Mouse (Mus musculus): ENCODE results near the gene Zfyve28. TPM values are rescaled to one million over a fixed set of nuclear protein-coding genes. Genes with fewer than 3 reads are reported as not detected.

Zfyve28 gene
- total and polyA plus RNA-seq, 2 experiments, result 0.15 TPM; not detected in 1

DNA sequence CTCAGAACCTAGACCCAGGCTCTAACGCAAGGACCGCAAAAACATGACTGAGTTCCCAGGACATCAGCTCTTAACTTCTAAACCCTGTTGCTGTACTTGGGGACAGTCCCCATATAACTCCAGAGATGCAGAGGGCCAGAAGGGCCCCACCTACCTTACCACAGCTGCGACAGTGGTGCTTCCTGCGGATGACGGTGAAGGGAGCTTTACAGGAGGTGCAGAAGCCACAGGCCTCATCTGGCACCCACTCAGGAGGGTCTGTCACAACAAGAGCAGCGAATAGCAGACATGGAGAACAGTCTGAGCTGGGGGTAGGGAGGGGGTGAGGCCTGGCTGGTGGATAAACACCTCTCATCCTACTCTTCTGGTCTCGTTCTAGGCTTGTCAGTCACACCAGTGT is 91.8 kb downstream of the Zfyve28 start:
- Histone ChIP-seq H3K4me3 (ENCODE audit: insufficient read depth, low read depth, low read length) (no peak overlapping the region), H3K4me1 (ENCODE audit: control insufficient read depth, insufficient read depth, low read length) (no peaks in the 10 kb centered on the region), H3K27me3 (ENCODE audit: control insufficient read depth, insufficient read depth, low read length) (no peaks in the 10 kb centered on the region), H3K9ac (ENCODE audit: low read depth, low read length) (no peak overlapping the region), H3K36me3 (ENCODE audit: control insufficient read depth, insufficient read depth, low read length) (no peaks in the 10 kb centered on the region), H3K27ac (replicated peaks; ENCODE audit: insufficient read depth, low read depth, low read length) (no peak overlapping the region), H3K79me2 (ENCODE audit: control insufficient read depth, insufficient read depth, low read length) (no peaks in the 10 kb centered on the region)
- WGBS, result 91% methylated on average over 7 of the region's 7 CpGs
- TF ChIP-seq POLR2A (IDR thresholded peaks at IDR 0.05; ENCODE audit: extremely low read depth, insufficient read depth, low read length) (no peak), CTCF (IDR thresholded peaks at IDR 0.05; ENCODE audit: low read depth, low read length) (no peak)
- no peak for DNase-seq (ENCODE audit: extremely low read depth, low read depth, low spot score)

DNA sequence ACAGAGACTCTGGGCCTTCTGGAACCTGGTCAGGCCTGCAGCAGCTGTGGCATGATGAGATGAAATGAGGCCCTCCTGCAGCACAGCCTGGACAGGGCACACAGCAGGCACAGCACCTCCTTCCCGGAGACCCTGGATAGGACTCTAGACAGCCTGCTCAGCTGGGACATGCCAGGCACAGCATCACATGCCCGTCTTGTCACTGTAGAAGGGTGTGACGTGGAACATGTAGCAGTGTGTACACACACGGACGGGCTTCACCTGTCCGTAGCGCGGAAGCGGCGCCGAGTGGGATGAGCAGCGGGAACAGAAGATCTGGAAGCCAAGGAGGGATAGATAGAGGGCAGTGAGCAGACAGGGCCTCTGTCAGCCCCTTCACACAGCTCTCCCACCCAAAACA is 92.5 kb downstream of the Zfyve28 start:
- WGBS, result 96% methylated on average over 12 of the region's 12 CpGs
- H3K4me1 ChIP-seq (ENCODE audit: control insufficient read depth, insufficient read depth, low read length), result no peaks in the 10 kb centered on the region
- no peaks in the 10 kb centered on the region for H3K27me3 ChIP-seq (ENCODE audit: control insufficient read depth, insufficient read depth, low read length)
- TF ChIP-seq POLR2A (IDR thresholded peaks at IDR 0.05; ENCODE audit: extremely low read depth, insufficient read depth, low read length) (no peak), CTCF (IDR thresholded peaks at IDR 0.05; ENCODE audit: low read depth, low read length) (no peak)
- DNase-seq (ENCODE audit: extremely low read depth, low read depth, low spot score), result no peak
- no peak overlapping the region for H3K4me3 ChIP-seq (ENCODE audit: insufficient read depth, low read depth, low read length)
- H3K36me3 ChIP-seq (ENCODE audit: control insufficient read depth, insufficient read depth, low read length), result no peaks in the 10 kb centered on the region
- H3K79me2 ChIP-seq (ENCODE audit: control insufficient read depth, insufficient read depth, low read length), result no peaks in the 10 kb centered on the region
- no peak overlapping the region for H3K27ac ChIP-seq (replicated peaks; ENCODE audit: insufficient read depth, low read depth, low read length)
- H3K9ac ChIP-seq (ENCODE audit: low read depth, low read length), result no peak overlapping the region

DNA sequence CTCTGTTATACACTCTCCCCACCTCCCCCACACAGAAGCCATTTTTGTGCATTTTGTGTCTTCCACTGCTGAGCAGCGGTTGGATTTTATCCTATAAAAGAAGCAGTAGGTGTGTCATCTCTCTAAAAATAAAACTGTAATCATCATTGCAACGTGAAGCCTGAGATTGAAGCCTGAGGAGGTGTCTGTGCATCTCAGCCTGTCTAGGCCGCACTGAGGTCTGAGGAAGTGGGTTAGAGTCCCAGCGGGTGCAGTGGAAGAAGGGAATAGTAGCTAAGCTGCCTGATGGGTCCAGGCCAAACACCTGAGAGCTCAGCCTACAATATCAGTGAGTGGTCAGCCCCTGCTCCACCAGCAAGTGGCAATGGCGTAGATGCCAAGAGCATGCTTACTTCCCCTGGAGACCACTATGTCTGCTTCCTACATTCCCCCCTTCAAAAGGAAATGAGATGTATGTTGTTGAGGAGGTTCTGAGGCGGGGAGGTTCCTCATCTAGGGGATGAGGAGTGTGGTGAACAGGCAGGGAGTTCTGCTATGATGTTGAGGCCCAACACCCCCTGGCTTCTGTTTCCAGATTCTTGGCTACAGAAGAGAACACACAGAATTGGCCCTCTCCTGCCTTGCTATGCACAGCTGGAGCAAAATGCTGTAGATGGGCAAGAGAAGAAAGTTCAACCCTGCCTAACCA is 93.1 kb downstream of the Zfyve28 start:
- no peak for DNase-seq (ENCODE audit: extremely low read depth, low read depth, low spot score)
- TF ChIP-seq POLR2A (IDR thresholded peaks at IDR 0.05; ENCODE audit: extremely low read depth, insufficient read depth, low read length) (no peak), CTCF (IDR thresholded peaks at IDR 0.05; ENCODE audit: low read depth, low read length) (no peak)
- no peaks in the 10 kb centered on the region for H3K27me3 ChIP-seq (ENCODE audit: control insufficient read depth, insufficient read depth, low read length)
- WGBS, result 85% methylated on average over 6 of the region's 6 CpGs
- no peak overlapping the region for H3K27ac ChIP-seq (replicated peaks; ENCODE audit: insufficient read depth, low read depth, low read length)
- no peaks in the 10 kb centered on the region for H3K36me3 ChIP-seq (ENCODE audit: control insufficient read depth, insufficient read depth, low read length)
- H3K79me2 ChIP-seq (ENCODE audit: control insufficient read depth, insufficient read depth, low read length), result no peaks in the 10 kb centered on the region
- no peak overlapping the region for H3K4me3 ChIP-seq (ENCODE audit: insufficient read depth, low read depth, low read length)
- no peaks in the 10 kb centered on the region for H3K4me1 ChIP-seq (ENCODE audit: control insufficient read depth, insufficient read depth, low read length)
- no peak overlapping the region for H3K9ac ChIP-seq (ENCODE audit: low read depth, low read length)

DNA sequence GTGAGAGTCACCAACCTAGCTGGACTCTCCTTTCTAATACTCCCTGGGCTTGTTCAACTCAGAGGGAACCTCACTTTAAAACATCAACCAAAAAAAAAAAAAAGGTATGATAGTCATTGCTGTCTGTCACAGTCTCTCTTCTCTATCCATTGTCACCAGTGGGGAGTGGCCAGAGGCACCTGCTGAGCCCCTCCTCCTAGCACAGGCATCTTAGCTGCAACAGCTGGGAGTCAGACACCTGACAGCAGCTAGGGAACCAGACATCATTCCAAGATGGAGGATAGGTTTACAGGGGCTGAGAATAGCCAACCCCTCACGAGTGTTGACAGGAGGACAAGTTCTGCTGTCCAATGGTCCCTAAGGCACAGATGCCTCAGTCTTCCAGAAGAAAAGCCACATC is 93.8 kb downstream of the Zfyve28 start:
- Histone ChIP-seq H3K79me2 (ENCODE audit: control insufficient read depth, insufficient read depth, low read length) (no peaks in the 10 kb centered on the region), H3K4me1 (ENCODE audit: control insufficient read depth, insufficient read depth, low read length) (no peaks in the 10 kb centered on the region), H3K27me3 (ENCODE audit: control insufficient read depth, insufficient read depth, low read length) (no peaks in the 10 kb centered on the region), H3K9ac (ENCODE audit: low read depth, low read length) (no peak overlapping the region), H3K36me3 (ENCODE audit: control insufficient read depth, insufficient read depth, low read length) (no peaks in the 10 kb centered on the region), H3K4me3 (ENCODE audit: insufficient read depth, low read depth, low read length) (no peak overlapping the region), H3K27ac (replicated peaks; ENCODE audit: insufficient read depth, low read depth, low read length) (no peak overlapping the region)
- no peak for TF ChIP-seq POLR2A (IDR thresholded peaks at IDR 0.05; ENCODE audit: extremely low read depth, insufficient read depth, low read length)
- no peak for TF ChIP-seq CTCF (IDR thresholded peaks at IDR 0.05; ENCODE audit: low read depth, low read length)
- 68% methylated on average over 1 of the region's 1 CpGs for WGBS
- DNase-seq (ENCODE audit: extremely low read depth, low read depth, low spot score), result no peak

DNA sequence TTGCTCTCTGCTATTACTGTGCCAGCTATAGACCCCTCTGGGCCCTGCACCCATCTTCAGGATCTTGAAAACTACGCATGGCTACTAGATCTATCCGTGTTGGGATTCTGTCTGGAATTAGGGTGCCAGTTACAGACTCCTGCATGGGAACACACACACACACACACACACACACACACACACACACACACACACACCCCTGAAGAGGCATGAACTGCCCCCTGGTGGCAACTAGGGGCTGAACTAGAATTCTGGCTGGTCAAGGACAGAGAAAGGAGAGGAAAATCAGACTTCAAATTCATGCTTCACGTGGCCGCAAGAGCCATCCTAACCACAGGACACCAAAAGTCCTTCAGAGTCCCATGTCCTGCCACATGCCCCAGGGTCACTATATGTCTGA is 96.4 kb downstream of the Zfyve28 start:
- H3K9ac ChIP-seq (ENCODE audit: low read depth, low read length), result no peak overlapping the region
- TF ChIP-seq POLR2A (IDR thresholded peaks at IDR 0.05; ENCODE audit: extremely low read depth, insufficient read depth, low read length), result no peak
- TF ChIP-seq CTCF (IDR thresholded peaks at IDR 0.05; ENCODE audit: low read depth, low read length), result peak; percentile 51
- H3K27me3 ChIP-seq (ENCODE audit: control insufficient read depth, insufficient read depth, low read length), result no peaks in the 10 kb centered on the region
- DNase-seq (ENCODE audit: extremely low read depth, low read depth, low spot score), result peak; percentile 29
- no peak overlapping the region for H3K4me3 ChIP-seq (ENCODE audit: insufficient read depth, low read depth, low read length)
- H3K4me1 ChIP-seq (ENCODE audit: control insufficient read depth, insufficient read depth, low read length), result peaks cover 2% of the 10 kb centered on the region; the same call in 1 of the 2 replicates
- 74% methylated on average over 4 of the region's 4 CpGs for WGBS
- H3K27ac ChIP-seq (replicated peaks; ENCODE audit: insufficient read depth, low read depth, low read length), result no peak overlapping the region
- no peaks in the 10 kb centered on the region for H3K36me3 ChIP-seq (ENCODE audit: control insufficient read depth, insufficient read depth, low read length)
- H3K79me2 ChIP-seq (ENCODE audit: control insufficient read depth, insufficient read depth, low read length), result peaks cover under 1% of the 10 kb centered on the region; the same call in 1 of the 2 replicates

DNA sequence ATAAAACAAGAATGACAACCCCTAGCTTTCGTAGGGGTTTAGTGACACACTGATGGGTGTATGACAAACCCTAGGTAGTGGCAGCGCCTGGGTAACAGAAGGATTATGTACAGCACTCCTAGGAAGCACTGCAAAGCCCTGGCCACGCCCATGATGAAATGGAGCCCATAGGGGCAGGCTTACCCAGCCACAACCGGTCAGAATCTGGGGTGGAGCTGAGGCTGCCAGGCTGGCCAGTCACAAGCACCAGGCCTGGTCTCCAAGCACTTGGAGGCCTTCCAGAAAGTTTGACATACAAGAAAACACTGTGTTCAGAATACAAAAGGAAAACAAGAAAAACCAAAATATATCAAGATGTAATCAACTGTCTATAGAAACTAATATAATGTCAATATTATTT is 97.2 kb downstream of the Zfyve28 start:
- H3K9ac ChIP-seq (ENCODE audit: low read depth, low read length), result no peak overlapping the region
- WGBS, result 68% methylated on average over 4 of the region's 4 CpGs
- no peaks in the 10 kb centered on the region for H3K27me3 ChIP-seq (ENCODE audit: control insufficient read depth, insufficient read depth, low read length)
- peaks cover 5% of the 10 kb centered on the region for H3K4me1 ChIP-seq (ENCODE audit: control insufficient read depth, insufficient read depth, low read length)
- H3K4me3 ChIP-seq (ENCODE audit: insufficient read depth, low read depth, low read length), result no peak overlapping the region
- no peak for TF ChIP-seq CTCF (IDR thresholded peaks at IDR 0.05; ENCODE audit: low read depth, low read length)
- no peak for TF ChIP-seq POLR2A (IDR thresholded peaks at IDR 0.05; ENCODE audit: extremely low read depth, insufficient read depth, low read length)
- no peaks in the 10 kb centered on the region for H3K36me3 ChIP-seq (ENCODE audit: control insufficient read depth, insufficient read depth, low read length)
- DNase-seq (ENCODE audit: extremely low read depth, low read depth, low spot score), result peak; percentile 28
- H3K79me2 ChIP-seq (ENCODE audit: control insufficient read depth, insufficient read depth, low read length), result peaks cover 8% of the 10 kb centered on the region
- H3K27ac ChIP-seq (replicated peaks; ENCODE audit: insufficient read depth, low read depth, low read length), result no peak overlapping the region
